Mouse (Mus musculus) limb, embryonic 14.5 days (tissue): ENCODE data around the gene Lmo7. TPM values are rescaled to one million over a fixed set of nuclear protein-coding genes. Genes with fewer than 3 reads are reported as not detected.

Source experiments
- ATAC-seq: fragments of 200-750 bp; cut with Nextera tagmentation; 2 replicates; pipeline ENCODE4 v1.8.0; 2017; ENCODE audit warnings: low read depth, moderate number of reproducible peaks, moderate TSS enrichment; ENCODE audit not compliant: low FRiP score
- DNase-seq: peaks from one replicate; pipeline ENCODE4 v3.0.0-alpha.2; 2015; ENCODE audit warnings: low spot score
- H3K27ac ChIP-seq: fragments of 300-500 bp; sonication (generic); replicated peaks from 2 replicates; pipeline ENCODE4 v1.5.1; 2014; ENCODE audit warnings: low read depth, mild to moderate bottlenecking, low read length, moderate library complexity, mixed read lengths
- H3K27me3 ChIP-seq: fragments of 300-500 bp; sonication (generic); 2 replicates; pipeline ENCODE4 v1.6.1; 2014; ENCODE audit warnings: low read length, mixed read lengths; ENCODE audit not compliant: control insufficient read depth, insufficient read depth
- H3K36me3 ChIP-seq: fragments of 300-500 bp; sonication (generic); 2 replicates; pipeline ENCODE4 v1.6.1; 2014; ENCODE audit warnings: mild to moderate bottlenecking, low read length, moderate library complexity, mixed read lengths; ENCODE audit not compliant: control insufficient read depth, insufficient read depth
- H3K4me1 ChIP-seq: fragments of 300-500 bp; sonication (generic); 2 replicates; pipeline ENCODE4 v1.6.1; 2014; ENCODE audit warnings: antibody characterized with exemption, low read length, mixed read lengths; ENCODE audit not compliant: control insufficient read depth, insufficient read depth
- H3K4me2 ChIP-seq: fragments of 300-500 bp; sonication (generic); replicated peaks from 2 replicates; pipeline ENCODE4 v1.6.1; 2014; ENCODE audit warnings: low read depth, mild to moderate bottlenecking, low read length, moderate library complexity; ENCODE audit not compliant: severe bottlenecking
- H3K4me3 ChIP-seq: fragments of 300-500 bp; sonication (generic); replicated peaks from 2 replicates; pipeline ENCODE4 v1.5.1; 2014; ENCODE audit warnings: low read length
- H3K9ac ChIP-seq: fragments of 300-500 bp; sonication (generic); 2 replicates; pipeline ENCODE4 v1.6.1; 2014; ENCODE audit warnings: mild to moderate bottlenecking, low read depth, low read length, moderate library complexity; ENCODE audit not compliant: severe bottlenecking
- H3K9me3 ChIP-seq: fragments of 300-500 bp; sonication (generic); 2 replicates; pipeline ENCODE4 v1.6.1; 2016; ENCODE audit warnings: low read length; ENCODE audit not compliant: control insufficient read depth
- POLR2A ChIP-seq: fragments of 200-500 bp; IDR thresholded peaks from 2 replicates; pipeline ENCODE4 v1.8.0; 2012; ENCODE audit warnings: inconsistent platforms, mild to moderate bottlenecking, moderate library complexity, borderline replicate concordance; ENCODE audit not compliant: insufficient read depth, insufficient read length; ENCODE audit errors: extremely low read depth
- WGBS: fragments of 180-500 bp; shearing (Covaris S2); extraction: QIAGEN DNeasy Blood & Tissue Kit; methylation state at CpG from one replicate; pipeline ENCODE4 v1.1.7; 2014; 5-methylcytosine and 5-hydroxymethylcytosine counted together
- polyA plus RNA-seq, 2 experiments: library from polyadenylated mRNA; depleted of rRNA in 1 of 2; stranded (reverse) in 1 of 2; unstranded in 1 of 2; fragments of >200 nt; fragmentation: Nextera tagmentation in 1 of 2; extraction: Ambion mirVana in 1 of 2; gene quantifications; 2 replicates each; pipeline versions ENCODE4 v1.2.1 to v1.2.3; 2012 to 2014

The Lmo7 gene
- polyA plus RNA-seq (2012; rRNA removed): 21.6 and 23.2 TPM in 2 replicates
- polyA plus RNA-seq (2014; fragmentation: Nextera tagmentation; extraction: Ambion mirVana): 25.1 and 26.2 TPM in 2 replicates

- no peaks in the 10 kb centered on the region for H3K36me3 ChIP-seq
- peak; percentile 54 for DNase-seq
- H3K9ac ChIP-seq: peak within 1 kb of the TSS; percentile 66
- 2% methylated on average over 50 of the region's 51 CpGs for WGBS
- TF ChIP-seq POLR2A: no peak
- peak within 1 kb of the TSS; percentile 95 for H3K4me2 ChIP-seq
- H3K9me3 ChIP-seq: no peaks in the 10 kb centered on the region
- peak; percentile 83 for ATAC-seq
- no peaks in the 10 kb centered on the region for H3K4me1 ChIP-seq
- 0 out of 2 replicates have a peak, but pooled peaks cover 7% of the 10 kb centered on the region for H3K27me3 ChIP-seq
- H3K27ac ChIP-seq: no peak within 1 kb of the TSS
- H3K4me3 ChIP-seq: peak within 1 kb of the TSS; percentile 74
These were observed at the start of gene Lmo7, which contains the start of gene Gm9922 for GRCm38 (mm10) chr14:101729237-101729971. Lmo7 (plus strand) TSS chr14:101729957. Gm9922 (minus strand) TSS chr14:101729814.

- H3K4me2 ChIP-seq: no peak overlapping the region
- ATAC-seq: no peak
- no peak overlapping the region for H3K4me3 ChIP-seq
- H3K36me3 ChIP-seq: peaks cover 7% of the 10 kb centered on the region
- DNase-seq: no peak
- no peak overlapping the region for H3K9ac ChIP-seq
- no peaks in the 10 kb centered on the region for H3K4me1 ChIP-seq
- no peaks in the 10 kb centered on the region for H3K27me3 ChIP-seq
- no peak for TF ChIP-seq POLR2A
- 93% methylated on average over 6 of the region's 6 CpGs for WGBS
- no peaks in the 10 kb centered on the region for H3K9me3 ChIP-seq
- H3K27ac ChIP-seq: no peak overlapping the region
These were observed 42.1 kb upstream of the Lmo7 start for GRCm38 (mm10) chr14:101687696-101688095.

GRCm38 (mm10) chr14:101688406-101688805 lies 41.4 kb upstream of the Lmo7 start:
- WGBS: 83% methylated on average over 2 of the region's 2 CpGs

GRCm38 (mm10) chr14:101704479-101704878 lies 25.3 kb upstream of the Lmo7 start:
- Histone ChIP-seq H3K4me2 (no peak overlapping the region), H3K27ac (no peak overlapping the region), H3K27me3 (no peaks in the 10 kb centered on the region), H3K4me1 (no peaks in the 10 kb centered on the region), H3K4me3 (no peak overlapping the region), H3K36me3 (no peaks in the 10 kb centered on the region), H3K9me3 (no peaks in the 10 kb centered on the region), H3K9ac (no peak overlapping the region)
- ATAC-seq: no peak
- DNase-seq: no peak
- 77% methylated on average over 4 of the region's 4 CpGs for WGBS
- TF ChIP-seq POLR2A: no peak

More at GRCm38 (mm10) chr14:101688406-101688805, 41.4 kb upstream of the Lmo7 start:
- Histone ChIP-seq H3K4me3 (no peak overlapping the region), H3K27me3 (no peaks in the 10 kb centered on the region), H3K9ac (no peak overlapping the region), H3K36me3 (peaks cover 7% of the 10 kb centered on the region), H3K4me2 (no peak overlapping the region), H3K9me3 (no peaks in the 10 kb centered on the region), H3K27ac (no peak overlapping the region), H3K4me1 (no peaks in the 10 kb centered on the region)
- ATAC-seq: no peak
- TF ChIP-seq POLR2A: no peak
- no peak for DNase-seq

- no peaks in the 10 kb centered on the region for H3K36me3 ChIP-seq
- no peak overlapping the region for H3K9ac ChIP-seq
- H3K27ac ChIP-seq: no peak overlapping the region
- DNase-seq (no peak), ATAC-seq (no peak)
- TF ChIP-seq POLR2A: no peak
- no peaks in the 10 kb centered on the region for H3K27me3 ChIP-seq
- 87% methylated on average over 5 of the region's 5 CpGs for WGBS
- H3K4me1 ChIP-seq: no peaks in the 10 kb centered on the region
- H3K9me3 ChIP-seq: no peaks in the 10 kb centered on the region
- H3K4me3 ChIP-seq: no peak overlapping the region
- no peak overlapping the region for H3K4me2 ChIP-seq
These were observed 22.7 kb upstream of the Lmo7 start for GRCm38 (mm10) chr14:101707088-101707487.
